Mouse (Mus musculus) stomach, postnatal 0 days (tissue): Measurements from ENCODE around the gene Ppp1r16b.

Experiments used
- CTCF ChIP-seq: IDR thresholded peaks from 2 replicates; pipeline ENCODE4 v1.5.1; 2016; ENCODE audit warnings: antibody characterized with exemption, low read depth, mild to moderate bottlenecking, moderate library complexity
- EP300 ChIP-seq: optimal IDR thresholded peaks from 2 replicates; pipeline ENCODE3; 2016; ENCODE audit warnings: antibody characterized with exemption

GRCm38 (mm10) chr2:158767742-158768339 is 102.6 kb downstream of the Ppp1r16b start, which contains the start of gene Fam83d:
- TF ChIP-seq CTCF (peak; percentile 93), EP300 (no peak)
